Mouse (Mus musculus) embryo, embryonic 11.5 days (tissue): ENCODE measurements at regions not wholly inside any gene's neighbourhood (a gene's known extent, or its start where the extent isn't known, plus 50 kb on each side); places are given as distances from the start of the nearest gene placed in this dataset.

ENCODE experiments used
- DNase-seq: peaks from one replicate; pipeline ENCODE4 v3.0.0-alpha.2; 2012; ENCODE audit warnings: low read depth, low spot score

DNA sequence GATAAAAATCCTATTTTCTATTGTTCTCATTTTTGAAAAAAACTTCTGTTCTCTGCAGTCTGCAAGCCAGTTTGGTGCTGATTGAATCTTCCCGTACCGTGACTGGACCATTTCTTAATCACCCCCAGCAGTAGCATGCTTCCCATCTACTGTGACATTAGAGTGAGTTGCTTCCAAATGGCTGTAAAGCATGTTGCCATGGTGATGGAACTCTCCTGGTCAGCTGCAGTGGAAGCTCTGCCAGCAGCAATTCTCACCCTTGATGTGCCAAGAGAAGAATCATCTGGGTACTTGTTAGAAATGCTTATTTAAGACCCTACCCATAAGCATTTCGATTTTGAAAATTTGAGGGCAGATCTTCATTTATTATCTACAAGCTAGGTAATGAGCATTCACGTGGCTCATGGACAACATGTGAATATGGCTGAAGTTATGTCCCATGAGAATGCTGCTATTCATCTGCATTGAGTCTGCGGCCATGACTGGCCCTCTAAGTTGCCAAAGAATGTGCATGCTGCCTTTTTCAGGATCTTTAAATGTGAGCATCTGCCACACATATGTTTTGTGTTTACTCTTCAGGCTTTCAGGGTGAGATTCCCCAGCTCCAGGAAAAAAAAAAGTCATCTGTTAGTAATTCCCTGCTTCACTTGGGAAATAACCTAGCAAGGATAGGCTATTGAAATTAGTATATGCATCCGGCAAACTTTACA, 62.8 kb downstream of the H2al1n start:
- peak; percentile 8 for DNase-seq

DNA sequence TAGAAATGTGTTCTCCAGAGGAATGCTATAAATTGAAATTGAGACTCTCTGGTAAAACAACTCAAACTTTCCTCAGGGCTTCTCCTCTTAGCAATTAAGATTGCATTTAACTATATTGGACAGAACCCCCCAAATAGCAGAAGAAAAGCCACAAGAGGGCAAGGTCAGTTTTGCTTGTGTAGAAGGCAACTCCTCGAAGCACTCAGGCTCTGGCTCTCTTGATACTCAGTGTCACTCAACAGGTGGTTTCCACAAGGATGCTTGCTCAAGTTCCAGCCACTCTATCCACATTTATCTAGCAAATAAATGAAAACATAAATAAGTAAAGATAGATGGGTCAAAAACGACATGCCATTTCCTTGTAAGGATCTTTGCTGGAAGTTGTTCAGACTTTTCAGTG, 68.4 kb downstream of the H2al1n start:
- DNase-seq, result no peak

DNA sequence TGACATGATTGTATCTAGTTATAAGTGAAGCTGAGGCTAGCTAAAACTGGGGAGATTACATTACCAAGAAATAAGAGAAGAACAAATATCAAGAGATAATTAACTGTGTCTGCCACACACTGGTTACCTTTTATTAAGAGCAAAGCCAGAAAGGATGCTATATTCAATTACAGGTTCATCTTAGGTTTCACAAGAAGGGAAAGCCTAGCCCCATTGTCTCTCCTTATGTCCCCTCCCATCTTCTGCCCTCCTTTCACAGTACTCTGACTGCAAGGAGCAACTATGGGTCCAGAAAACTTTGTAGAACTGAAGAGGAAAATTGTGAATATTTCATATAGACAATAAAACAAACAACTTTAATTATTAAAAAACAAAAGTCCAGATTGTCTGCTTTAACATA, 68.8 kb downstream of the H2al1n start:
- DNase-seq, result no peak

DNA sequence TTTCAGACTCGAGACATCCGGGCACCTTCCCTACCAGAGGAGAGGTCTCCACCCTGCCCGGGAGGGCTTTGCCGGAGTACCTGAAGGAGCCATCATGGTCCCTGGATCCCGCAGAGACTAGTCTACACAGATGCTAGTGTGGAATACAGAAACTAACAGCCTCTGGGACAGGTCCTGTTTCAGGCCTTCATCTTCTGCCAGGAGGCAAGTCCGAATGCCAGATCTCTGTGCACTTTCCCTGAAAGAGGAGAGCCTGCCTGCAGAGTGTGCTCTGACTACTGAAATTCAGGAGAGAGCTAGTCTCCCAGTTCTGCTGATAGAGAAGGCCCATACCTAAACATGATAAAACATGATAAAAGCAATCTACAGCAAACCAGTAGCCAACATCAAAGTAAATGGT, 83.9 kb downstream of the H2al1n start:
- no peak for DNase-seq

DNA sequence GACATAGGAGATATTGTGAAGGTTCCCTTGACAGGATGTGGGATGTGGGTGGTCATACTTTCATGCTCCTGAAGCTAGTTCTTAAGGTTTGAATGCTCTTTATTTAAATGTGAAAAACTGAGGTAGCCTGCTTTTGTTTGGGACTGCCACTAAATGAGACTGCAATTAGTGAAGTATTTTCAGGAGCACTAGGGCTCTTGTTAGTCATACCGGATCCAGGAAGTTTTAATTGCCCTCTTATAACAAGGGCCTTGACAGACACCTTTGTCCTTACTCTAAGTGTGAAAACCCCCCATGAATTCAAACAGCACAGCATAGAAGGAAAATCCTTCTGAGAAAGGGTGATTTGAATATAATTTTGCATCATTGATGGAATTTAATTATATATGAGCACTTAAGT, 91.2 kb downstream of the H2al1n start:
- no peak for DNase-seq

DNA sequence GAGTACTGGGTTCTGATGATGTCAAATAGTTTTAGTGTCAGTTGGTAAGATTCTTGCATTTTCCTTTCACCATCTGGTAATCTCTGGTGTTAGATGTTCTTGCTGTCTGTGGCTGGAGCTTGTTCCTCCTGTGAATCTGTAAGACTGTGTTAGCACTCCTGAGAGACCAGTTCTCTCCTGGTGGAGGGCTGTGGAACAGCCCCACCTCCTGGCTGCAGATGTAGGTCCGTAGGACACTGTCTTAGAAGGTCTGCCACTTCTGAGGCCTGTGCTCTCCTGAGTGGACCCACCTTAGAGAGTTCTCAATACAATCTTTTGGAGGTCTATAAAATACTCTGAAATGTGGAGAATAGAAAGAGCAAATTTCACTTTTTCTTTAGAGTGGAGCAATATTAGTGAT, 101.8 kb downstream of the H2al1n start:
- DNase-seq, result no peak

DNA sequence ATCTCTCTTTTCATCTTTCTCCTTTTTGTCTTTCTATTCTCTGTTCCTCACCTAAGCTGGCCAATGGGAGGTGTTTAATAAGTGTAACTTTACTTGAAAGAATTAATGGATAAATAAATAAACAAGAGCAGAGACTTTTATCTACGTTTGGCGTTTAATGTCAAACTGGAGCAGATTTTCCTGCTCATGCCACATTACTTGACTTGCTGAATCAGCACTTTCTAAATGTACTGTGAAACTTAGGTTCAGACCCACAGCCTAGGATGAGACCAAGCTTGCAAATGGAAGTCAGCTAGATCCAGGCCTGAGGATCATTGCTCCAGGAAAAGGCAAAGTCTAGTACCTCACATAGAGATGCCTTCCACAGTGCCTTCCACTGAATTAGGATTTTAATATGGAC, 141.5 kb downstream of the H2al1n start:
- DNase-seq, result no peak

DNA sequence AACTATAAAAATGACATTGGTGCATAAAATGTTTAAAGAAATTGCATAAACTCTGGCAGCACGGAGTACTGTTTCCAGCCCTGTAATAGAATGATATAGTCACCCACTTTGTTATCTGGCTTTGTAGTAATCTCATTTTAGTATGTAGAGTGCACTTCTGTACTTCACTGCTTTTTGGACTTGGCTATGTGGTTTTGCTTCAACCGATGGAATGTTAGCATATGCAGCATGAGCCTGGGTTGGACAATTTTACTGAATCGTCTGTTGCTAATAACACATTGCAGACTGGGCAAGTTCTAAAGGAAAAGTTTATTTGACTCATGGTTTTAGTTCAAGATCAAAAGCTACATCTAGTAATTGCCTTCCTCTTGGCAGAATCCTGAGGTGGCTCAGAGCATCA, 142.4 kb downstream of the H2al1n start:
- DNase-seq, result no peak

DNA sequence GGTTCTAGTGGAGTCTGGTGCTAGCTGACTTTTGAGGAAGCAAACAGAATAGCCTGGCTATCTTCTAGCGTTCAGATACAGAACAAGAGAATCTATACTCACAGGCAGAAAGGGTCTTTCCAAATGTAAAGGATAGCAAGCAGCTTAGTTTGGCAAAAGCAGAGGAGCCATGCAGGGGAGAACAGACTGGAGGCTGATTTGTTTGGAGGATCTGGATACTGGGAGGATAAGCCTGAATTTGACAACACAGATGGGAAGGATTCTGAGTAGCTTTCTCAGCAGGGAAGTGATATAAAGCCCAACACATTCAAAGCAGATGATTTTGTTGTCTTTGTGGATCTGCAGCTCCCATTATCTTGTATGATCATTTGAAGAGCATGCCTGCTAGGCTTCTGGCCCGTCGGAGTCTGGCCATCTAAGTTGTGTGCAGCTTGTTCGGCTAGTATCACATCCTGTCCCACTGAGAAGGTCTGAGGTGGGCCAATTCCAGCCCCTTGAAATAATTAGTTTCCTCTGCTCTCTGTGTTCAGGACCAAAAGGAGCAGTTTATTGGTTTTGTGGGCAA, 145.6 kb downstream of the H2al1n start:
- no peak for DNase-seq
